Mouse (Mus musculus) heart, postnatal 25 days (tissue): ENCODE data around the gene Cpne4. TPM values are rescaled to one million over a fixed set of nuclear protein-coding genes. Genes with fewer than 3 reads are reported as not detected.

ENCODE experiments used
- microRNA-seq: library from miRNA; unstranded; fragments of <30 nt; microRNA quantifications from one replicate; pipeline ENCODE4 v1.2.0, GENCODE M21; 2022
- total RNA-seq, 2 experiments: library from RNA; stranded (reverse); gene quantifications; 2 replicates each; pipeline ENCODE4 v1.2.3; 2021

The Cpne4 gene
- total RNA-seq, 2 experiments from 2014 or later = 0.08 TPM; not detected in 1

Small RNAs within 50 kb of the gene (microRNA-seq; reads per million reads assigned to microRNA genes)
- gene Gm23391 = not detected

Other genes starting within 250 kb of the Cpne4 start
- not detected for gene Acpp, start 209.5 kb upstream of the Cpne4 start, total RNA-seq